Mouse (Mus musculus) liver, embryonic 13.5 days (tissue): Measurements from ENCODE around the gene Pmel. TPM values are rescaled to one million over a fixed set of nuclear protein-coding genes. Genes with fewer than 3 reads are reported as not detected.

Experiments
- polyA plus RNA-seq: library from polyadenylated mRNA; unstranded; fragments of >200 nt; fragmentation: Nextera tagmentation; extraction: Ambion mirVana; gene quantifications from 2 replicates; pipeline ENCODE4 v1.2.1, GENCODE M21; 2015

Pmel gene
- polyA plus RNA-seq, 1 experiment from 2014 or later, result 0.30 TPM

Other genes with a start within 250 kb of the Pmel start
- gene Smarcc2, start 244.9 kb upstream of the Pmel start, polyA plus RNA-seq, result 18.5 and 30.1 TPM in 2 replicates
- gene Myl6, start 210.1 kb upstream of the Pmel start, polyA plus RNA-seq, result 498 and 524 TPM in 2 replicates
- 1.2 and 1.3 TPM in 2 replicates for gene Myl6b, start 205.5 kb upstream of the Pmel start, polyA plus RNA-seq
- gene Esyt1, start 178.3 kb upstream of the Pmel start, polyA plus RNA-seq, result 9.9 and 10.6 TPM in 2 replicates
- 6.2 and 7.1 TPM in 2 replicates for gene Zc3h10, start 156.4 kb upstream of the Pmel start, polyA plus RNA-seq
- 2,776 and 3,150 TPM in 2 replicates for gene Rpl41, start 154.9 kb upstream of the Pmel start, polyA plus RNA-seq
- 207 and 228 TPM in 2 replicates for gene Pa2g4, start 138.2 kb upstream of the Pmel start, polyA plus RNA-seq
- gene Erbb3, start 114.5 kb upstream of the Pmel start, polyA plus RNA-seq, result 1.2 and 1.9 TPM in 2 replicates
- 486 and 551 TPM in 2 replicates for gene Rps26, start 77.4 kb upstream of the Pmel start, polyA plus RNA-seq
- gene Ikzf4, start 58.2 kb upstream of the Pmel start, polyA plus RNA-seq, result 0.12 and 0.21 TPM in 2 replicates
- 10.7 and 13.9 TPM in 2 replicates for gene Suox, start 30.1 kb upstream of the Pmel start, polyA plus RNA-seq
- 24.5 and 31.4 TPM in 2 replicates for gene Rab5b, start 7.9 kb upstream of the Pmel start, polyA plus RNA-seq
- gene Cdk2, start 836 bp downstream of the Pmel start, polyA plus RNA-seq, result 61.1 and 71.9 TPM in 2 replicates
- gene Dgka, start 40.7 kb downstream of the Pmel start, polyA plus RNA-seq, result 1.8 and 2.6 TPM in 2 replicates
- gene Pym1, start 43.7 kb downstream of the Pmel start, polyA plus RNA-seq, result 20.4 and 20.8 TPM in 2 replicates
- gene Mmp19, start 86.7 kb downstream of the Pmel start, polyA plus RNA-seq, result 6.9 and 8.3 TPM in 2 replicates
- 20.4 and 23.6 TPM in 2 replicates for gene Dnajc14, start 99.9 kb downstream of the Pmel start, polyA plus RNA-seq
- 2.4 and 3.2 TPM in 2 replicates for gene Tmem198b, start 100.2 kb downstream of the Pmel start, polyA plus RNA-seq
- 147 and 176 TPM in 2 replicates for gene Sarnp, start 113.1 kb downstream of the Pmel start, polyA plus RNA-seq
- gene Ormdl2, start 117.5 kb downstream of the Pmel start, polyA plus RNA-seq, result 90.2 and 91.0 TPM in 2 replicates
- gene Gdf11, start 187.5 kb downstream of the Pmel start, polyA plus RNA-seq, result 0.43 and 0.66 TPM in 2 replicates
- 118 and 119 TPM in 2 replicates for gene Cd63, start 196.8 kb downstream of the Pmel start, polyA plus RNA-seq
- 10.5 and 10.6 TPM in 2 replicates for gene Rdh5, start 218.7 kb downstream of the Pmel start, polyA plus RNA-seq
- gene Bloc1s1, start 219.8 kb downstream of the Pmel start, polyA plus RNA-seq, result 81.9 and 87.1 TPM in 2 replicates
- 0.12 and 0.41 TPM in 2 replicates for gene Itga7, start 229.6 kb downstream of the Pmel start, polyA plus RNA-seq